Mouse (Mus musculus): ENCODE results near the gene Brox. TPM values are rescaled to one million over a fixed set of nuclear protein-coding genes. Genes with fewer than 3 reads are reported as not detected.
A peak's percentile ranks its signal among the peaks of the same experiment; 100 is the strongest.
"Not testable (repeated sequence)": the region's sequence is repeated elsewhere in the genome, so short reads cannot be mapped to it uniquely, and the experiment has no call there.

Brox gene
- 40.4 and 40.5 TPM in 2 replicates for polyA plus RNA-seq (2011; ENCODE audit: insufficient read depth, insufficient read length, low read depth, missing spikeins)

GRCm38 (mm10) chr1:183296877-183297383, at the start of gene Brox:
Brox (minus strand) TSS chr1:183297269.
- no peak within 1 kb of the TSS for H3K27ac ChIP-seq (ENCODE audit: insufficient read depth, low read length)

GRCm38 (mm10) chr1:183345817-183346195, 48.7 kb upstream of the Brox start:
- Histone ChIP-seq H3K27ac (ENCODE audit: insufficient read depth, low read length) (no peak overlapping the region), H3K4me3 (ENCODE audit: low read depth, low read length) (peak overlapping the region; percentile 98), H3K9ac (ENCODE audit: low read depth, poor library complexity, severe bottlenecking) (peak overlapping the region; percentile 62), H3K9me3 (replicated peaks; ENCODE audit: control insufficient read depth, insufficient read depth, low read length, poor library complexity, severe bottlenecking) (no peaks in the 10 kb centered on the region), H3K4me1 (ENCODE audit: control insufficient read depth, insufficient read depth, low read length) (no peaks in the 10 kb centered on the region), H3K36me3 (ENCODE audit: control insufficient read depth, insufficient read depth, low read length, poor library complexity, severe bottlenecking) (peaks cover 3% of the 10 kb centered on the region; the same call in 1 of the 2 replicates), H3K27me3 (ENCODE audit: control insufficient read depth, insufficient read depth, low read length, poor library complexity, severe bottlenecking) (no peaks in the 10 kb centered on the region)
- TF ChIP-seq CTCF (IDR thresholded peaks at IDR 0.05; ENCODE audit: low read depth, low read length) (no peak), POLR2A (IDR thresholded peaks at IDR 0.05; ENCODE audit: insufficient read depth, low read length) (no peak), EP300 (IDR thresholded peaks at IDR 0.05; ENCODE audit: insufficient read depth, low read depth, low read length) (no peak)

More at GRCm38 (mm10) chr1:183296877-183297383, at the start of gene Brox:
- Histone ChIP-seq H3K4me3 (ENCODE audit: low read depth, low read length) (peak within 1 kb of the TSS; percentile 93), H3K9ac (ENCODE audit: low read depth, poor library complexity, severe bottlenecking) (peak within 1 kb of the TSS; percentile 87), H3K9me3 (replicated peaks; ENCODE audit: control insufficient read depth, insufficient read depth, low read length, poor library complexity, severe bottlenecking) (no peaks in the 10 kb centered on the region), H3K27me3 (ENCODE audit: control insufficient read depth, insufficient read depth, low read length, poor library complexity, severe bottlenecking) (no peaks in the 10 kb centered on the region), H3K4me1 (ENCODE audit: control insufficient read depth, insufficient read depth, low read length) (no peaks in the 10 kb centered on the region), H3K36me3 (ENCODE audit: control insufficient read depth, insufficient read depth, low read length, poor library complexity, severe bottlenecking) (peaks cover 4% of the 10 kb centered on the region)
- TF ChIP-seq EP300 (IDR thresholded peaks at IDR 0.05; ENCODE audit: insufficient read depth, low read depth, low read length) (no peak), CTCF (IDR thresholded peaks at IDR 0.05; ENCODE audit: low read depth, low read length) (no peak), POLR2A (IDR thresholded peaks at IDR 0.05; ENCODE audit: insufficient read depth, low read length) (no peak)

DNA sequence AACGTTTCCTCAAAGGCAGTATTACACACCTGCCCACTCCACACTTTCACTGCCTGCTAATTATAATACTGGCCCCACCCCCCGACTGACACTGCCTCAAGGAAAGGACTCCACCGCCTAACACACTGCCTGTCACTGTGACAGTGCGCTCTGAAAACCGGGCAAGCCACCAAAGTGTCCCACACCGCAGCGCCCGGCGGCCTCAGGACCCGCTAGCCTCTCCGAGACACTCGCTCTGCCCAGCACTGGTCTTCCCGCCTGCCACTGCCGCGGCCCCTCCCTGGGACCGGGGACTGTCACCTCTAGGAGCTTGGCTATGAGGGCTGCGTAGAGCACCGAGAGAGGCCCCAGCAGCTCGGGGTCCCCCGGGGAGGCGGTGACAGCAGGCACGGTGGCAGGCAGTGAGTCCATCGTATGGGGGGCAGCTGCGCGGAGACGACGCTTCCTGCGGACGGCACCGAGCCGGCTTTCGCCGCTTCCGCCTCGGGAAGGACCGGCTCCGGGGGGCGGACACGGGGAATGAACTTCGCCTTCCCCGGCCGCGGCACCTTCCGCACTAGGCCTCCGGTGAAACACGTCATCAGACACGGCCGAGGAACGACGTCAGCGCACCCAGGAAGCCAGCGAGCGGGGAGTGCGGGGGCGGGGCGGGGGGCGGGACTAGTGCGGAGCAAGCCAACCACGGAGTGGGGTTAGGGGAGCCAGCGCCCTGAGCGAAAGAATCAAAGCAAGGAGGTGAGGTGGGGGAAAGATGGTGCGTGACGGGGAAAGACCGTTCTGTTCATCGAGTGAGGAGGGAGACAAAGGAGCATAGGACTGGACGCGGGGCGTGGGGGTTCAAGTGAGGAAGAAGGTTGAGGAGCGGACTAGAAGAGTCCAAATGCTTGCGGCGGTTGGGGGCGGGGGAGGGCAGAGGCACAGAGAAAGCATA, 48.1 kb upstream of the Brox start:
- TF ChIP-seq CTCF (IDR thresholded peaks at IDR 0.05; ENCODE audit: low read depth, low read length) (no peak), POLR2A (IDR thresholded peaks at IDR 0.05; ENCODE audit: insufficient read depth, low read length) (no peak), EP300 (IDR thresholded peaks at IDR 0.05; ENCODE audit: insufficient read depth, low read depth, low read length) (no peak)
- H3K9me3 ChIP-seq (replicated peaks; ENCODE audit: control insufficient read depth, insufficient read depth, low read length, poor library complexity, severe bottlenecking): no peaks in the 10 kb centered on the region
- H3K4me1 ChIP-seq (ENCODE audit: control insufficient read depth, insufficient read depth, low read length): no peaks in the 10 kb centered on the region
- H3K9ac ChIP-seq (ENCODE audit: low read depth, poor library complexity, severe bottlenecking): peak overlapping the region; percentile 62
- H3K36me3 ChIP-seq (ENCODE audit: control insufficient read depth, insufficient read depth, low read length, poor library complexity, severe bottlenecking): no peaks in the 10 kb centered on the region; the same call in 1 of the 2 replicates
- H3K4me3 ChIP-seq (ENCODE audit: low read depth, low read length): peak overlapping the region; percentile 98
- no peak overlapping the region for H3K27ac ChIP-seq (ENCODE audit: insufficient read depth, low read length)
- no peaks in the 10 kb centered on the region for H3K27me3 ChIP-seq (ENCODE audit: control insufficient read depth, insufficient read depth, low read length, poor library complexity, severe bottlenecking)

DNA sequence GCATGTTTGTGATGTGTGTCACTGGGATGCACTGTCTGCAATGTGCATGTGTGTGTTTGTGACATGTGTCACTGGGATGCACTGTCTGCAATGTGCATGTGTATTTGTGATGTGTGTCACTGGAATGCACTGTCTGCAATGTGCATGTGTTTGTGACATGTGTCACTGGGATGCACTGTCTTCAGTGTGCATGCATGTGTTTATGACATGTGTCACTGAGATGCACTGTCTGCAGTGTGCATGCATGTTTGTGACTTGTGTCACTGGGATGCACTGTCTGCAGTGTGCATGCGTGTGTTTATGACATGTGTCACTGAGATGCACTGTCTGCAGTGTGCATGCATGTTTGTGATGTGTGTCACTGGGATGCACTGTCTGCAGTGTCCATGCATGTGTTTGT, 45.8 kb upstream of the Brox start:
- H3K9ac ChIP-seq (ENCODE audit: low read depth, poor library complexity, severe bottlenecking); H3K9me3 ChIP-seq (replicated peaks; ENCODE audit: control insufficient read depth, insufficient read depth, low read length, poor library complexity, severe bottlenecking); H3K27me3 ChIP-seq (ENCODE audit: control insufficient read depth, insufficient read depth, low read length, poor library complexity, severe bottlenecking); H3K4me3 ChIP-seq (ENCODE audit: low read depth, low read length); H3K4me1 ChIP-seq (ENCODE audit: control insufficient read depth, insufficient read depth, low read length); H3K27ac ChIP-seq (ENCODE audit: insufficient read depth, low read length); H3K36me3 ChIP-seq (ENCODE audit: control insufficient read depth, insufficient read depth, low read length, poor library complexity, severe bottlenecking): not testable (repeated sequence)

GRCm38 (mm10) chr1:183327171-183327570, 30.1 kb upstream of the Brox start:
- Histone ChIP-seq H3K9me3 (replicated peaks; ENCODE audit: control insufficient read depth, insufficient read depth, low read length, poor library complexity, severe bottlenecking) (no peaks in the 10 kb centered on the region), H3K4me3 (ENCODE audit: low read depth, low read length) (no peak overlapping the region), H3K9ac (ENCODE audit: low read depth, poor library complexity, severe bottlenecking) (no peak overlapping the region), H3K36me3 (ENCODE audit: control insufficient read depth, insufficient read depth, low read length, poor library complexity, severe bottlenecking) (peaks cover 23% of the 10 kb centered on the region), H3K27ac (ENCODE audit: insufficient read depth, low read length) (no peak overlapping the region), H3K4me1 (ENCODE audit: control insufficient read depth, insufficient read depth, low read length) (no peaks in the 10 kb centered on the region), H3K27me3 (ENCODE audit: control insufficient read depth, insufficient read depth, low read length, poor library complexity, severe bottlenecking) (no peaks in the 10 kb centered on the region)
- TF ChIP-seq EP300 (IDR thresholded peaks at IDR 0.05; ENCODE audit: insufficient read depth, low read depth, low read length) (no peak), CTCF (IDR thresholded peaks at IDR 0.05; ENCODE audit: low read depth, low read length) (no peak), POLR2A (IDR thresholded peaks at IDR 0.05; ENCODE audit: insufficient read depth, low read length) (no peak)

DNA sequence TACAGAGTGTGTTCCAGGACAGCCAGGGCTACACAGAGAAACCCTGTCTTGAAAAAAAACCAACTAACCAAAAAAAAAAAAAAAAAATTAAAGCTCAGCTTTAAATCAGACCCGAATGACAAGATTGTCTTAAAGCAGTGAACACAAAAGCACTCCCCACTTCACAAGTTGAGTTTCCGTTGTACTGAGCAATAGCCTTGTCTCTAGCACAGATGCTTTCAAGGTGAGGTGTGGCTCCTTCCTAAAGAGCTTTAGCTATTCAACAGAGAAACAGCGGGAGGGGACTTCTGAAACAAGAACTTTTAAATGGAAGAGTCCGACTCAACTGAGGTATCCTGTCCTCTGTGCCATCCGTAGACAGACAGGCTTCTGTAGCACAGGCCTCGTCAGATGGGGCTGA, 27.4 kb upstream of the Brox start:
- no peaks in the 10 kb centered on the region for H3K27me3 ChIP-seq (ENCODE audit: control insufficient read depth, insufficient read depth, low read length, poor library complexity, severe bottlenecking)
- H3K4me3 ChIP-seq (ENCODE audit: low read depth, low read length): no peak overlapping the region
- H3K4me1 ChIP-seq (ENCODE audit: control insufficient read depth, insufficient read depth, low read length): no peaks in the 10 kb centered on the region
- H3K27ac ChIP-seq (ENCODE audit: insufficient read depth, low read length): no peak overlapping the region
- no peak overlapping the region for H3K9ac ChIP-seq (ENCODE audit: low read depth, poor library complexity, severe bottlenecking)
- peaks cover 16% of the 10 kb centered on the region for H3K36me3 ChIP-seq (ENCODE audit: control insufficient read depth, insufficient read depth, low read length, poor library complexity, severe bottlenecking)
- no peaks in the 10 kb centered on the region for H3K9me3 ChIP-seq (replicated peaks; ENCODE audit: control insufficient read depth, insufficient read depth, low read length, poor library complexity, severe bottlenecking)
- TF ChIP-seq EP300 (IDR thresholded peaks at IDR 0.05; ENCODE audit: insufficient read depth, low read depth, low read length): no peak
- no peak for TF ChIP-seq CTCF (IDR thresholded peaks at IDR 0.05; ENCODE audit: low read depth, low read length)
- no peak for TF ChIP-seq POLR2A (IDR thresholded peaks at IDR 0.05; ENCODE audit: insufficient read depth, low read length)

All from ES-Bruce4 (cell line).